Mouse (Mus musculus): ENCODE results near the gene Maats1. TPM values are rescaled to one million over a fixed set of nuclear protein-coding genes. Genes with fewer than 3 reads are reported as not detected.

The Maats1 gene
- total RNA-seq (2012; rRNA removed), result 0.10 TPM in 1 of 2 replicates, not detected in the other
- polyA plus RNA-seq (2012; ENCODE audit: insufficient read depth in 1 of 2, insufficient read length in 2 of 2, low read depth in 1 of 2, low replicate concordance in 2 of 2, missing spikeins in 1 of 2), result under 1 TPM in 1 of 2 experiments, not detected in 1; 0.03 TPM

GRCm38 (mm10) chr16:38341396-38342324 lies at the start of gene Maats1:
Maats1 (minus strand) TSS chr16:38342143.
- H3K27me3 ChIP-seq (ENCODE audit: control insufficient read depth in 1 of 2, insufficient read depth in 2 of 2, low read length in 2 of 2), result peaks cover 0 to 2% of the 10 kb centered on the region in 2 experiments; a peak in 1 of 4 replicates
- H3K36me3 ChIP-seq (ENCODE audit: control insufficient read depth in 1 of 2, insufficient read depth in 2 of 2, low read length in 2 of 2), result peaks cover 0 to 10% of the 10 kb centered on the region in 2 experiments; a peak in 2 of 4 replicates
- H3K4me3 ChIP-seq (ENCODE audit: control insufficient read depth in 1 of 2, insufficient read depth in 1 of 2, low read depth in 2 of 2, low read length in 2 of 2), result no peak within 1 kb of the TSS
- H3K27ac ChIP-seq (ENCODE audit: control insufficient read depth, low read depth, low read length), result no peak within 1 kb of the TSS
- H3K9ac ChIP-seq (ENCODE audit: control insufficient read depth, low read depth, low read length, poor library complexity, severe bottlenecking), result no peak within 1 kb of the TSS
- H3K9me3 ChIP-seq (replicated peaks; ENCODE audit: insufficient read depth, low read length), result no peaks in the 10 kb centered on the region
- no peak for DNase-seq (ENCODE audit: low read depth, low spot score)
- H3K79me2 ChIP-seq (ENCODE audit: control insufficient read depth, insufficient read depth, low read length, poor library complexity), result no peaks in the 10 kb centered on the region
- peaks cover 0 to 5% of the 10 kb centered on the region in 2 experiments; a peak in 2 of 4 replicates for H3K4me1 ChIP-seq (ENCODE audit: control insufficient read depth in 1 of 2, insufficient read depth in 2 of 2, low read length in 2 of 2)
- TF ChIP-seq RCOR1 (IDR thresholded peaks at IDR 0.05; ENCODE audit: low read depth, low read length) (no peak), EP300 (IDR thresholded peaks at IDR 0.05; ENCODE audit: low read depth in 1 of 2, low read length in 2 of 2) (no peak), ZMIZ1 (IDR thresholded peaks at IDR 0.05; ENCODE audit: low read depth, low read length) (no peak), SMC3 (IDR thresholded peaks at IDR 0.05; ENCODE audit: low read depth, low read length) (no peak), RAD21 (IDR thresholded peaks at IDR 0.05; ENCODE audit: low read depth, low read length) (no peak), USF2 (IDR thresholded peaks at IDR 0.05; ENCODE audit: borderline replicate concordance in 1 of 2, insufficient read depth in 1 of 2, low read depth in 1 of 2, low read length in 2 of 2) (no peak), MYB (IDR thresholded peaks at IDR 0.05; ENCODE audit: low read depth, low read length) (no peak)

DNA sequence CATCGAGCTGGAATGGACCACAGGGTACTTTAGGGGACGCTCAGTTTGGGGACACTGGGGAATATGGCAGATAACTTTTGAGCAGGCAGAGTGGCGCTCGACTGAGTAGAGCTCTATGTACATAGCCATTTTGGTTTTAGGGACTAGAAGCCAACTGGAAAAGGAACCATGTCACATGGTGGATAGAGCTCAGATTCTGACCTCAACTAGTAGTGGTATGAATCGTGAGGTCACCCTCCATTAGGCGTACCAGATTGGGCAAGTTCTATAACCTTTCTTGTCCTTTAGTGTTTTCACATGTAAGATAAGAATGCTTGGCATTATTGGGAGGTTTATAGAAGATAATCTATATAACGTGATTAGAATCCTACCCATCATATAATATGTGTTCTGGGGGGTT lies 48.4 kb upstream of the Maats1 start:
- Histone ChIP-seq H3K79me2 (ENCODE audit: control insufficient read depth, insufficient read depth, low read length, poor library complexity) (no peaks in the 10 kb centered on the region), H3K4me1 (ENCODE audit: control insufficient read depth in 1 of 2, insufficient read depth in 2 of 2, low read length in 2 of 2) (peaks cover 26 to 32% of the 10 kb centered on the region in 2 experiments), H3K36me3 (ENCODE audit: control insufficient read depth in 1 of 2, insufficient read depth in 2 of 2, low read length in 2 of 2) (peaks cover 0 to 31% of the 10 kb centered on the region in 2 experiments; a peak in 2 of 4 replicates), H3K9ac (ENCODE audit: control insufficient read depth, low read depth, low read length, poor library complexity, severe bottlenecking) (no peak overlapping the region), H3K9me3 (replicated peaks; ENCODE audit: insufficient read depth, low read length) (no peaks in the 10 kb centered on the region), H3K27ac (ENCODE audit: control insufficient read depth, low read depth, low read length) (no peak overlapping the region), H3K27me3 (ENCODE audit: control insufficient read depth in 1 of 2, insufficient read depth in 2 of 2, low read length in 2 of 2) (no peaks in the 10 kb centered on the region), H3K4me3 (ENCODE audit: control insufficient read depth in 1 of 2, insufficient read depth in 1 of 2, low read depth in 2 of 2, low read length in 2 of 2) (no peak overlapping the region)
- TF ChIP-seq POLR2AphosphoS5 (IDR thresholded peaks at IDR 0.05; ENCODE audit: borderline replicate concordance, low read depth, low read length), result no peak
- TF ChIP-seq TCF12 (IDR thresholded peaks at IDR 0.05; ENCODE audit: low read depth, low read length), result no peak
- TF ChIP-seq ZNF384 (IDR thresholded peaks at IDR 0.05; ENCODE audit: low read depth, low read length), result no peak
- DNase-seq (ENCODE audit: low read depth, low spot score), result no peak

All from MEL (cell line).